Mouse (Mus musculus) spleen, postnatal 10 days (tissue): ENCODE results near the gene Kcnq1.

ENCODE experiments used
- DNase-seq, 2 experiments: peaks; one replicate each; pipeline ENCODE4 v3.0.0; 2021 to 2022; ENCODE audit warnings: low spot score in 2 of 2

Gene Kcnq1

GRCm38 (mm10) chr7:143136125-143136524 lies 30.0 kb downstream of the Kcnq1 start:
- no peak for DNase-seq

DNA sequence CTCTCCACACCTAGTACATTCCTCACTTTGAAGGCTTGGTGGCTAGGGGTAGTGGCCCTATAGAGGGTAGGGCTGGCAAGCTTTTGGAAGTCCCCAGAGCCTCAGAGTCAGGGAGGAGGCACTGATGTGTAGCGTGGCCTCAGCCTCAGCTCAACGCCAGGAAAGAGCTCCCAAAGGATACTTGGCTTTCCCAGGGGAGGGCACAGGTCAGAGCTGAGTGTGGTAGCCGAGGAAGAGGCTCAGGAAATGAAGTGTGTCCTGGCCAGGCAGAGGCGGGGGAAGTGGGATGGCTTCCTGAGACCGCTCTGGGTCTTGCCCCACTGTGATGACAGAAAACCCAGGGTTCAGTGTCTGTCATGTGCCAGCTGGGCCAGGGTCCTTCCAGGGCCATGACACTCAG lies 30.4 kb downstream of the Kcnq1 start:
- DNase-seq = no peak

DNA sequence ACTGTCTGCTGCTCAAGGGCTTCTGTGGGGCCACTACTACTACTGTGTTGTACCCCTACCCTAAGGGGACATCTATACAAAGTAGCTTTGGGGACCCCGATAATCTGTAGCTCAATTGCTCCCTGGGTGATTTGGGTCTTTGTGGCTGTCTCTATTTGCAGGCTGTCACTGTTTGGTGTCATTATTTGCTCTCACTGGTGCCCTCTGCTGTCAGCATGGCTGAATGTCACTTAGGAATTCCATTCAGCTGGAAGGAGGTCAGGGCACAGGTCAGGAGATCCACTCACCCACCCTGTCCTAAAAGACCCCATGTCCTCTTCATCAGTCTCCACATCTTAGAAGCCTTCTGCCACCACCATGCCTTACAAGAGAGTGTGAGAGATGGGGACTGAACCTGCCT lies 32.6 kb downstream of the Kcnq1 start:
- peak; percentile 30 to 60 for DNase-seq

DNA sequence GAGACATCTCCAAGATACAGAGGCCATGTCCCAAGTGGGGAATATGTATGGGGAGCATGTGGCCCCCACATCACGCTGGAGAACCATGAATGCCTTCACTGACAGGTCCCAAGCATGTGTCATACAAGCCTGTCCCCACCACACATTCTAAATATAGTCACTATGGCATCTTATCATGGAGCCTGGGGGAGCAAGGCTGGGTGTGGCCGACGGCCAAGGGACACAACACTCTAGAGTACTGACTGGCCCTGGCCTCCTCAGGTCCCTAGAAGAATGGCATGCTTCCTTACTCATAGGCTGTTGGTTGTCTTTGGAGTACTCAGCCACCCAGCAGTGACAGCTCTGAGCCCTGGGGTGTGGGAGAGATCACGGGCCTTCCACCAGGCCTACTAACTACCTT lies 33.8 kb downstream of the Kcnq1 start:
- DNase-seq = no peak

DNA sequence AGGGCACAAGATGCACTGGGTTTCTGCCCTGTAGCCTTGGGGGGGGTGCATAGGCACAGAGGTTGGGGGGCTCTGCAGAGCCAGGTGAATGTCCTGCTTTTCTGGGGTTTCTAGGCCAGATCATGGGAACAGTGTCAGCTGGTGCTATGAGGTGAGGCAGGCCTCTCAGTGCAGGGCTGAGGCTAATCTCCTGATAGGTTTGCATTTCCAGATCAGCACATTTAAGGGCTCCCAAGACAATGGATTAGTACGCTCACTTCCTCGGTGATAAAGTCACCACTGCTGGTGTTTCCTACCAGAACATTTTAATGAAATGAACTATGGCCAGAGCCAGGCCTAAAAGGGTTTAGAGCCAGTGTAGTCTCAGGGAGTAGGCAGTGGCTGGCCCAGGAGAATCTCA lies 36.5 kb downstream of the Kcnq1 start:
- DNase-seq = no peak

DNA sequence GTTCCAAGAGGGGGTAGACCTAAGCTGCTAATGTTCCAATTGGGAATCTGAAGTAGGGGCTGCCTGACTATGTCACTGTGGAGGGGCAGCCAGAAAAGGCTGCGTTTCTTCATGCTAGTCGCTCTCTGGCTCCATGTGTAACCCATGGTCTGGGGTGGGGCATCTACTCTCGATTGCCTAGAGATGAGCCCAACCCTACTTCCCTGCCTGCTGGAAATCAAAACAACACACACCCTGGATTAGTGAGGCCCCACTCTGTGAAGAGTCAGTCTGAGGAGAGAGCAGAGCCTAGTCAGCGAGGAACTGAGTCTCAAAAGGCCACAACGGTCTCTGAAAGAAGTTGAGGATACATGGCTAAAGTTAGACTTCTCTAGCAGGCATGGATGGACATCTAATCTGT lies 40.9 kb downstream of the Kcnq1 start:
- no peak for DNase-seq

GRCm38 (mm10) chr7:143151171-143151570 lies 45.0 kb downstream of the Kcnq1 start:
- peak in 1 of 2 experiments; percentile 47 for DNase-seq

DNA sequence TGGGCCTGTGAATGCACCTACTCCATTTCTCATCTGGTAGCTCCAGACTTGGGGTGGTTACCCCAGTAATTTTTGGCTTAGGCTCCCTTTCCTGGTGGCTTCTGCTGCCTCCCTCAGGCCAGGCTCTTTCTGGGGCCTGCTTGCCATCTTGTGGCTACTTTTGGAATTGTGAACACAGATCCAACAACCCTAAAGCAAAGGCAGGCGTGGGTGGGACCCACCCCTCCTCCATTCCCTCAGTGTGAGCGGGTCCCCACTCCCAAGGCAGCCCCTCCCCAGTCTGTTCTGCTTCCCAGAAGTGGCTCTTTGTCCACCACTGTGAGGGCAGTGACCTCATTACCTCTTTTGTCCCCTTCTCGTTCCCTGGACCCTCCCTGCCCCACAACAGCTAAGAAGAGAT lies 46.2 kb downstream of the Kcnq1 start:
- DNase-seq = no peak

GRCm38 (mm10) chr7:143153915-143154373 lies 47.8 kb downstream of the Kcnq1 start:
- DNase-seq = peak; percentile 59 to 83

- DNase-seq = no peak
Measured at GRCm38 (mm10) chr7:143154458-143154871, 48.3 kb downstream of the Kcnq1 start.

DNA sequence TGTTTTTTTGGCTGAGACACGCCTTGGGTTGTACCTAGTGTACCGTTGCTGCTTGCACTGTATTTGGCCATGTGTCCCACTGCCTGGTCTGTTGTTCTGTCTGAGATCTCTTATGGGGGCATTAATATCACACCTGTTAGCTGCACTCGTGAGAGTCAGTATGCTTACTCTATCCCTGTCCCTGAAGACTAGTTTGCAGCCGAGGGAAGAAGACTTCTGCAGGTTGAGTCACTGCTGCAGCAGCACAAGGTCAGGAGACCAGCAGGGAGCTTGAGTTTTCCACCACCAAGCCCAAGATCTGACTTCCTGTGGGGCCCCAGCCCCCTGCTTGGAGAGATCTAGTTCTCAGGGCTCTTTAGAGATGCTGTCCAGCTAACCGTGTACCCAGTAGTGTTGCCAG lies 49.1 kb downstream of the Kcnq1 start:
- DNase-seq = no peak

DNA sequence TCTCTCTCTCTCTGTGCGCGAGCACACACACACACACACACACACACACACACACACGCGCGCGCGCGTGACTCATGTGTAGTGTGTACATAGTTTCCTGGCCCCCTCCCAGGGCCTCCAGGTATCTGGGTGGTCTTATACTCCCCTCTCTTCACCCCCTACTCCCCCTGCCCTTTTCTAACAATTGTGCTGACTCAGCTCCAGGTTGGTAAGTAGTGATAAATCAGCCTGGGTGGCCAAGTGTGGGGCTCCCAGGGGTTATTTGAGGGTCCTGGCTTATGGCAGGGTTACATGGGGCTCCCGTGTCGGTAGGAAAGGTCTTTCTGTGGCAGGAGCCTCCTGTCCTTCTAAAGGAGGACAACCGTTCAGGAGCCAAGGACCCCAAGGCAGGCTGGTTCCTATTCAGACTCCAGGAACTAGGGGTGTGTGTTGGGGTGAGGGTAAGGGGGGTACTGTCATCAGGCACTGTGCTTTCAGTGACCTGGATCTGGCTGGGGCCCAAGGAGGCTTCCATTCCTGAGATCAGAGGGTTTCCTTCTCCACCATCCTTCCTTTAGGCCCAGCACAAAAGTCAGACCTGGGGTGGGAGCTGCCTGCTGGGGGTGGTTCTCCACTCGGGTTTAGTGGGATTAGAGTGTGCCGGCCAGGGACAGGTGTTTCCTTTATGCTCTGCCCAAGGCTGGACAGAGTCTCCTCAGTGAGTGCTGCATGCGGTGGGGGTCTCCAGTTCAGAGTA lies 52.7 kb downstream of the Kcnq1 start:
- no peak for DNase-seq

- DNase-seq = no peak
Measured at GRCm38 (mm10) chr7:143159446-143159845, 53.3 kb downstream of the Kcnq1 start.

DNA sequence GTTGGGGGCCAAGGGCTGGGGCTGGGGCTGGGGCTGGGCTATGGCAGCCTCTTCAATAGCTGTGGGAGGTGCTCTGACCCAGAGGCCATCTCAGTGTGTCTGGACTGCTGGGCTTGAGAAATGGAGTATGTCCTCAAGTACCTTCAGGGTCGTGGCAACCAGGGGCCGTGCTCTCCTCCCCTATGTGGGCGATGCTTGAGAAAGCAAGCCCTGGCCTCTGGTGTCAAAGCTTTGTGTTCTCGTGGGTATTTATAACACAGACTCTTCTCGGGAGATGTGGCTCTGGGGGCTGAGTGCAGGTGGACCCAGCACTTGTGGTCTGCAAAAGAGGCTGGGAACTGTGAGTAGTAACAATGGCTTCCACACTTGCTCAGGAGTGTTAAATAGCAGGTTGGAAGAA lies 53.9 kb downstream of the Kcnq1 start:
- no peak for DNase-seq

DNA sequence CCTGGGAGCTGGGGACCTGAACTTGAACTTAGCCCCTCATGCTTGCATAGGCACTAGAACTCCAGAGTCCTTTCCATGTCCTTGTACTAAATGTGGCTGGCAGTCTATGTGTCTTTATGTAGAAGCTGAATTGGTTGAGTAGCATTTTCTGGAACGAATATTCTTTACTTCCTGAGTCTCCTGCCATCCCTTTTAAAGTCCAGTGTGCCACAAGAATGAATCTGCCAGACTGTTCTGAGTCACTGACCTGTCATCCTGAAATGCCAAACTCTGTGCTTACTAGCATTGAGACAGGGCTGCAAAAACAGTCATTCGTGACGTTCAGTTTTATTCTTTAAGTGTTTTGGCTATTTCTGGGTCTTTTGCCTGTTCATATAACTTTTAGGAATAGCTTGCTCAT lies 55.9 kb downstream of the Kcnq1 start:
- no peak for DNase-seq

DNA sequence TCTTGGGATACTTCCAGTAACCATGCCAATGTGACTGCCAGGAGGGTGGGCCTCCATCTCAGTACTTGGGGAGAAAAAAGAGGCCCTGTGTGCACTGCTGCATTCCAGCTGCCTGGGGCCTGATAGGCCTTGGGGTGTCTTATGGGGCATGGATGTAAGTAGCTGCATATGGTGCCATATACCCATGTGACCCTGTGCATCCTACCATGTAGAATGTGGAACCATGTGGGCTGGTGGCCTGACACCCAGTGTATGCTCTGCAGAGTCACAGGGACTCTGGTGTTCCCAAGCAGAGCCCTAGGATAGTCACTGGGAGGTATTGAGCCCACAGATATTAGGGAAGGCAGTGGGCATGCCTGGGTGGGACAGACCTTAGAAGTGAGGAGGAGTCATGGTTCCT lies 57.9 kb downstream of the Kcnq1 start:
- no peak for DNase-seq

GRCm38 (mm10) chr7:143165687-143166265 lies 59.6 kb downstream of the Kcnq1 start:
- DNase-seq = no peak

DNA sequence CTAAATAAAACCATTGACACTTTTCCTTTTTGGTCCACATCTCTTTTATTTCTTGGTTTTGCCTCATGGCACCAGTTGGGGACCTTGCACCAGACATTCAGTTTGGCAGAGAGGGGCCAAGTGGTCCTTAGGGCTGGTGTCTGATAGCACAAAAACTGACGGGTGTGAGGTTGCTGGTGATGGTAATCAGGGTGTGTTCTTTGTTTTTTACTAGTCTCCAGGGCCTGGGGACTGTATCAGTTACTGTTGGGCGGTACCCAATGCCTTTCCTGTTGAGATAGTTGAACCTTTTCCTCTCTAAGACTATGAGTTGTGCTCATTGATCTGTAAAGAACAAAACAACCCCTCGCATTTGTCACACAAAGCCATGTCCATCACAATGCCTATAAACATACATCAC lies 61.1 kb downstream of the Kcnq1 start:
- no peak for DNase-seq

DNA sequence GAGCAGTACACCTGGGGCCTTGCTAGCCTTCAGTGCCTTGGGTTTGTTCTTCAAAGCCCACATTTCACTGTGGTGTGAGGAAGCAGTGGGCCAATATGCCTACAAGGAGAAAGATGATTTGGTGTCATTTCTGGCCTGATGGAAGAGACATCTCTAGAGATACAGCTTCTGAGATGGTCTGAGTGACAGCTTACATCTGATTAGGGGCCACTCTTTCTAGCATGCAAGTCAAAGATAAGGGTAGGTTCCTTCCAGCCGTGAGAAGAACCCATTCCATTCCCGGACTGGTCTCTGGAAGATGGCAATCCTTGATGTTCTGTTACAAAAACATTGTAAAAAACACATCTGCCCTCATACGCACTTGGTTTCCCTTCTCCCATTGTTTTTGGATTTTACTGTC lies 63.2 kb downstream of the Kcnq1 start:
- no peak for DNase-seq

DNA sequence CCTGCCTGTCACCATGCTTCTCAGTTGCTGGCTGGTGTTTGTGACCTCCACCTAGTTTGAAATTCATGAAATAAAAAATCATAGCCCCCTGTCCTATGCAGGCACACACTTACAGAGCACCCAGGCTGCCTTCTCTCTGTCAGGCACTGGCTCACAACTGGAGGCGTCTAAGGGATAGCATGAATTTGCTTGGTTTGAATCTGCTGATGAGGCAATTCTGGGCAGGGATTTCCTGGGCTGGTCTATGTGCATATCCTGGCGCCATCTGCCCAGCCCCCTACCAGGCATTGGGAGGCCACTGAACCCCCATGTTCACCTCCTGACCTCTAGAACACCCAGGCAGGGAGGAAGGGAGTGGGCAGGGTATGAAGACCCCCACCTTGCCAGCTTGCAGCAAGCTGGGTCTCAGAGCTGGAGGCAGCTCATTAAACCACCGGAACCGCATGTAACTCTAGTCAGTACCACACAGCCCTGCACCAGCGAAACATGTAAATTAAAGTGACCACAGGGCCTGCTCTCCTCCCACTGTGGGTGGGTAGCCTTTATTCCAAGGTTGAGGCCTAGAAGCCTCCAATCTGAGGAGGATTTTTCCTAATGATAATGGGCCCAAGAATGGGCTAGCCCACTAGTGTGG lies 66.9 kb downstream of the Kcnq1 start:
- DNase-seq = no peak

DNA sequence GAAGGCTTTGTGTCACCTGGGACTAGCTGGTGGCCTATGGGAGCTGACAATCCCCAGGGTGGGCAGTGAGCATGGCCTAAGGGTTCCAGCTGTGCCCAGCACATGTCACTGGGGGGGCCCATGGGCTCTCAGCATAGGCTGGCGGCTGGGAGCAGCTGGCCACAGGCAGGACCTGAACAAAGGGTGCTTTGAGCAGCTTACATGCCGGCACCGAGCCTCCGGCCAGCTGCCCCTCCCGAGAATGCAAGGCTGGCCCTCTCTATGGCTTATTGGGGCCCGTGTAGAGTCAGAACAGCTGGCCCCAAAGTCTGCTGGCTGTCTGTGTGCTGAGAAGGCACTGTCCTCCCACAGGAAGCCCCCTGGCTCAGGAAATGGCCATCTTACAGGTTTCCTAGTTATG lies 68.5 kb downstream of the Kcnq1 start:
- DNase-seq = no peak

GRCm38 (mm10) chr7:143178831-143179230 lies 72.7 kb downstream of the Kcnq1 start:
- no peak for DNase-seq

GRCm38 (mm10) chr7:143180761-143181160 lies 74.6 kb downstream of the Kcnq1 start:
- peak in 1 of 2 experiments; percentile 38 for DNase-seq
